Mouse (Mus musculus) bone marrow macrophage, adult 2 months (primary cell): ENCODE measurements around the gene Pik3cb.

Source experiments
- CTCF ChIP-seq: IDR thresholded peaks from 2 replicates; pipeline ENCODE4 v1.5.1; 2012; ENCODE audit warnings: low read depth, mild to moderate bottlenecking, low read length, moderate library complexity
- POLR2A ChIP-seq: IDR thresholded peaks from 2 replicates; pipeline ENCODE4 v1.6.1; 2012; ENCODE audit warnings: mild to moderate bottlenecking, low read depth, low read length, borderline replicate concordance

GRCm38 (mm10) chr9:99095192-99095591 lies 45.2 kb downstream of the Pik3cb start:
- no peak for TF ChIP-seq CTCF
- TF ChIP-seq POLR2A = no peak
